Mouse (Mus musculus) bone marrow, adult 2 months (tissue): ENCODE data around the gene Bcl7a. TPM values are rescaled to one million over a fixed set of nuclear protein-coding genes. Genes with fewer than 3 reads are reported as not detected.

Experiments
- H3K27ac ChIP-seq: fragments of 200-500 bp; 2 replicates; pipeline ENCODE4 v1.5.1; 2012; ENCODE audit warnings: low read depth, mild to moderate bottlenecking, control low read depth, inconsistent platforms, low read length; ENCODE audit not compliant: control insufficient read depth, poor library complexity, insufficient read depth
- H3K4me1 ChIP-seq: fragments of 200-500 bp; 2 replicates; pipeline ENCODE4 v1.6.1; 2011; ENCODE audit warnings: low read length; ENCODE audit not compliant: control insufficient read depth, insufficient read depth
- H3K4me3 ChIP-seq: fragments of 200-500 bp; replicated peaks from 2 replicates; pipeline ENCODE3; 2011; ENCODE audit warnings: mild to moderate bottlenecking, low read depth, low read length, control low read depth; ENCODE audit not compliant: control insufficient read depth
- CTCF ChIP-seq: fragments of 200-500 bp; IDR thresholded peaks from 2 replicates; pipeline ENCODE4 v1.5.1; 2011; ENCODE audit warnings: low read length, control low read depth; ENCODE audit not compliant: control insufficient read depth, insufficient read depth
- POLR2A ChIP-seq: fragments of 200-500 bp; IDR thresholded peaks from 2 replicates; pipeline ENCODE4 v1.6.1; 2011; ENCODE audit warnings: low read depth, mild to moderate bottlenecking, control low read depth, low read length, borderline replicate concordance; ENCODE audit not compliant: control insufficient read depth
- WGBS: fragments of 180-500 bp; shearing (Covaris S2); methylation state at CpG from one replicate; pipeline ENCODE4 v1.1.7; 2018; 5-methylcytosine and 5-hydroxymethylcytosine counted together
- polyA plus RNA-seq: library from polyadenylated mRNA; stranded (reverse); fragments of >200 nt; gene quantifications from 2 replicates; pipeline ENCODE4 v1.2.4, GENCODE M21; 2011; ENCODE audit warnings: low replicate concordance; ENCODE audit not compliant: missing spikeins, insufficient read depth, insufficient read length

The Bcl7a gene
- polyA plus RNA-seq, 1 experiment, result 30.6 TPM

DNA sequence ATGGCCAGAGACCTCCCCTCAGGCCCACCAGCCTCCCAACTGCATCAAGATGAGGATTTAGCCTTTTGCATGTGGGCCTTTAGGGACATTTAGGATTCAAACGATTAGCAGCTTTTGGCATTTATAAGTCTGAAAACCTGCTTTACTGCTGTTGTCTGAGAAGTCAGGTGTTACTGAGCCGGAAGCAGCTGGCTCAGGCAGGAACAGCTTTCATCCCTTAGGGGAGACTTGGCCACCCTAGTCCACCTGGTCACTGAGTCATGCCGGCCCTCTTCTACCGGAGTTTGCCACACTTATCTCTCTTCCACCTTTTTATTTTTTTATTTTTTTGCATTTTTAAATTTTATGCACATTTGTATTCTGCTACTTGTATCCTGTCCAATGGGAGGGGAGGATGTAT is 13.6 kb downstream of the Bcl7a start:
- 89% methylated on average over 4 of the region's 4 CpGs for WGBS

DNA sequence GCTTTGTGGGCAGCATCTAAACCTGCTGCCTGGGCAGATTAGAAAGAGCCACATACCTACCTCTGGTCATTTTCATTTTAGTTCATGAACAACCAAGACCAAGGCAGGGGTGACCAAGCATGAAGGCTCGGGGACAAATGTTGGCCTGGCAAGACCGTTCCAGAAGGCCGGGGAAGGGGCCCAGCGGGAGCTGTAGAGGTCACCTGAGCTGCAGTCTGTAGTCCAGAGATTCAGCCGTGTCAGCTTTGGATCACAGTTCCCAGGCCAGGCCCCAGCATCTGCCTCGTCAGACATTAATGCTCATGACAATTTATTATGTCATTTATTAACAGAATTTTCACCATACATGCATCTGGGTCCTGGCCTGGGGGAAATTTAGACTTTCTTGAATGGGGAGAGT is 15.8 kb downstream of the Bcl7a start:
- TF ChIP-seq CTCF, result no peak
- TF ChIP-seq POLR2A, result no peak
- Histone ChIP-seq H3K27ac (no peak overlapping the region), H3K4me3 (no peak overlapping the region), H3K4me1 (no peaks in the 10 kb centered on the region)
- 95% methylated on average over 6 of the region's 6 CpGs for WGBS

More for the DNA sequence above, 13.6 kb downstream of the Bcl7a start:
- H3K4me1 ChIP-seq, result no peaks in the 10 kb centered on the region
- H3K4me3 ChIP-seq, result no peak overlapping the region
- no peak overlapping the region for H3K27ac ChIP-seq
- TF ChIP-seq CTCF (no peak), POLR2A (no peak)

DNA sequence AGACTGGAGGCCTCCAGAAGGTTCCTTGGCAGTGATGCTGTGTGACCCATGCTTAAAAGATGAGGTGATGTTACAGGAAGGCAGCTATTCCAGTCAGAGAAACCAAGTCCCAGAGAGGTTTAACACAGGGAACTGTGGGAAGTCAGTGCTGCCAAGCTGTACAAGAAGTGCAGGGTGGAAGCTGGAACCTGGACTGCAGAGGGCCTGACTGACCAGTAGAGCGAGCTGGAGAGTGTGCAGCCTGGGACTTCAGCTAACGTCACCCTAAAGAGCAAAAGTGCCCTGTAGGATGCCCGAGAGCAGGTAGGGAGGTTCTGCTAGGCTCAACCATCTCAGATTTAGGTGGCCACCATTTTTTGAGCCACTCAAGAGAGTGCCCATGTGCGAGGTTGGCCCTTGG is 19.3 kb downstream of the Bcl7a start:
- Histone ChIP-seq H3K27ac (no peak overlapping the region), H3K4me3 (no peak overlapping the region), H3K4me1 (no peaks in the 10 kb centered on the region)
- 87% methylated on average over 4 of the region's 4 CpGs for WGBS
- TF ChIP-seq CTCF (no peak; the same call in 1 of the 2 replicates), POLR2A (no peak)

DNA sequence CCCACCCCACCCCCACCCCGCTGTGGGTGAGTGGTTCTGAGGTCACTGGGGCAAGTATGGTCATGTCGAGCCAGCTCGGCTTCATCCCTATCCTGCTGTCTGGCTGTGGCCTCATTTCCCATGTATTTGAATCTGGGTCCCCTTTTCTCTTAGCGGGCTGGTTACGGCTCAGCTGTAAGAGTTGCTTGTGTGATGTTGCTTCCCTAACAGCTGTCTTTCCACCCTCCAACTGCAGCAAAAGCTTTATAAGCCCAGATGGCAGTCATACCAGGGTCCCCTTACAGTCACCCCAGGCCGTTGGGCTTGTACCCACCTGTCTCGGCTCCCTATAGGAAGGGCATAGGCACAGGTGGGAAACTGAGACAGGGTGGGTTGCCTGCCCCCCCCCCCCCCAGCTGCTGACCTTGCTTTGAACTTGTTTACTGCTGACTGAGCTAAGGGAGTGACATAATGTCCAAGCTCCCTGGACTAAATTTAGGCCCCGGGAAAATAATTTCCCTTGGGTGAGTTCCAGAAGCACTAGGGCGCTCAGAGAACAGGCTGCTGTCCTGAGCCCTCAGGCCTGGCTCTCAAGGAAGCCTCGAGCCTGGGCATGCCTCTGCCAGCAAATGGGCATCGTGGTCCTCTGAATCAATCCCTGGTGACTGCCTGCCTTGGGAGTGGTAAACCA is 20.8 kb downstream of the Bcl7a start:
- no peak overlapping the region for H3K4me3 ChIP-seq
- no peak for TF ChIP-seq CTCF
- TF ChIP-seq POLR2A, result no peak
- H3K27ac ChIP-seq, result no peak overlapping the region
- WGBS, result 86% methylated on average over 11 of the region's 11 CpGs
- no peaks in the 10 kb centered on the region for H3K4me1 ChIP-seq

DNA sequence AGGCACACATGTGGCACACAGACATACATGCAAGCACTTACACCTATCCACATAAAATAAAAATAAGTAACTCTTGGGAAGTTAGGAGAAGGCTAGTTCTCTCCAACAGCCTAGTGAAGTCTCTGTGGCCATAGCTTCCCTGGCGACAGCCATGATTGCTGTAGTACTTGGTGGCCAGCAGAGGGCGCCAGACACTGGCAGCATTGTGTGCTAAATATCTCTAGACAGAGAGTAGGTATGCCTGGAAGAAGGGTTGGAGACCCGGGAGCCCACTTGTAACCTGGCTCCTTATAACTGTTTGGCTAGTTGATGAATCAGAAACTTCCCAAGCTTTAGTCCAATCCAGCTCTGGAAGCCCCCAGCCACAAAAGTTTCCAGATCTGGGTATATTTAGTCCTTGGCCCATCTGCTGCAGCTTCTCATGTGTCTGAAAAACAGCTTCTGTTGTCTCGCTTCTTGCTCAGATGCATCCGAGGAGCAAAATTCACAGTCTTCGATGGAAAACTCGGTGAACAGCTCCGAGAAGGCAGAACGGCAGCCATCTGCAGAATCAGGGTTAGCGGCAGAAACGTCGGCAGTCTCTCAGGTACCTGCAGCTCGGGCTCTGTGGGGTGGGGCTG is 25.3 kb downstream of the Bcl7a start:
- TF ChIP-seq CTCF (peak; percentile 94), POLR2A (no peak)
- WGBS, result 76% methylated on average over 13 of the region's 13 CpGs
- Histone ChIP-seq H3K4me3 (no peak overlapping the region), H3K27ac (no peak overlapping the region), H3K4me1 (no peaks in the 10 kb centered on the region)

DNA sequence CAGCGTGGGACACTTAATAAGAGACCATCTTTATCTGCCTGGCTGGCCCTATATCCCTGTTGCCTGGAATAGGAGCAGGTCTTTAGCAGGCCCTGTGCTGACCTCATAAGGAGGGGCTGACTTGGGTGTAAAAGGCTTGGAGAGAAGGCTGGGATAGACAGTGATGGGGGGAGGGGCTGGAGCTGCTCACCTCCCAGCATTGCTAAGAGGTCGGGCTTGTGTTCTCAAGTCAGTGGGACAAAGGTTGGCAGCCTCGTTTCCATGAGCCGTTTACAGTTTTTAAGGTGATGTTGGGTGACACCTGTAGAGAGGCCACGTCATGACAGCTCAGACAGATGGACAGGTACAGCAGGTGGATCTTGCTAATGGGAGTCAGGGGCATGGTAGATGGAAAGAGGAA is 26.4 kb downstream of the Bcl7a start:
- TF ChIP-seq POLR2A (no peak), CTCF (no peak)
- 86% methylated on average over 5 of the region's 5 CpGs for WGBS
- Histone ChIP-seq H3K4me3 (no peak overlapping the region), H3K4me1 (no peaks in the 10 kb centered on the region), H3K27ac (no peak overlapping the region)

DNA sequence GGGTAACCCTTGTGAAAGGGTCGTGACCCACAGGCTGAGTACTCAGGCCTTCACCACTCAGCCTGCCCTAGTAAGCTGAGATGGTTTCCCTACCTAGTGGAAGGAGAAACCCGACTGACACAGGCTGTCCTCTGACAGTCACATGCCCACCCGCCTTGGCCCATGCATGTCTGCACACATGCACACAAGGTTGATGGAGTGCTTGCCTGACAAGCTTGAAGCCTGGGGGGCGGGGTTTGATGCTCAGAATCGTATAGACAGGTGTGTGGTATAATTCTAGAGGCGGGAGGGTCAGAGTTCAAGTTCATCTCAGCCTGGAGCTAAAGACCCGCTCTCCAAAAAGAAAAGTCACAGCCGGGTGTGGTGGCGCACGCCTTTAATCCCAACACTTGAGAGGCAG is 31.6 kb downstream of the Bcl7a start:
- no peak overlapping the region; the same call in 1 of the 2 replicates for H3K27ac ChIP-seq

DNA sequence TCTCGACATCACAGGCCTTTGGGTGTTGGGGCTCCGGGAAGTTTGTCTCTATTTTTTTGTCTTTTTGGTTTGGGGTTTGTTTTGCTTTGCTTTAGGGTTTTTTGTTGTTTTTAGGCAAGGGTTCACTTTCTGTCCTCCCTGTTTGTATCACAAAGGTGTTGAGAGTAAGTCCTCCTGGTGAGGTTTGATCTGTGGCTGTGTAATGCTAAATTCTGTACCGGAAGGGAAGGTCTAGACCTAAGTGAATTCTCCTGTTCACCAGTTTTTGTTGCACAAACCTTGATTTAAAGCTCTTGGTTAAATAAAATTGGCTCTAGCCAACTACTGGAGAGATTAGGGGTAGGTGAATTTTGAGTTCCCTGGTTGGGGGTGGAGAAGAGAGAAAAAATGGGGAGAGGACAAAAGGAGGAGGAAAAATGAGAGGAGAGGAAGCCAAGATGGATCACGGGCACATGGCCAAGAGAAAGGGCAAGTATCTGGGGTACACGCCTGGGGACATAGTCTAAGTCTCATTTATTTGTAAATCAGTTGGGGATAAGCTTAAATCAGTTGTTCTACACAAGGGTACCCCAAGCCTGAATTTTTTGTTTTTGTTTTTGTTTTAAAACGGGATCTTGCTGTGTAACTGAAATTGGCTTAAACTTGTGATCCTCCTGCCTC is 32.3 kb downstream of the Bcl7a start:
- no peak overlapping the region for H3K4me3 ChIP-seq
- no peak overlapping the region for H3K27ac ChIP-seq
- 70% methylated on average over 6 of the region's 6 CpGs for WGBS
- peaks cover 3% of the 10 kb centered on the region for H3K4me1 ChIP-seq
- TF ChIP-seq POLR2A, result no peak
- TF ChIP-seq CTCF, result no peak

More for the DNA sequence above, 31.6 kb downstream of the Bcl7a start:
- 88% methylated on average over 10 of the region's 10 CpGs for WGBS
- no peak for TF ChIP-seq POLR2A
- no peak for TF ChIP-seq CTCF
- H3K4me1 ChIP-seq, result peaks cover 3% of the 10 kb centered on the region
- H3K4me3 ChIP-seq, result no peak overlapping the region

DNA sequence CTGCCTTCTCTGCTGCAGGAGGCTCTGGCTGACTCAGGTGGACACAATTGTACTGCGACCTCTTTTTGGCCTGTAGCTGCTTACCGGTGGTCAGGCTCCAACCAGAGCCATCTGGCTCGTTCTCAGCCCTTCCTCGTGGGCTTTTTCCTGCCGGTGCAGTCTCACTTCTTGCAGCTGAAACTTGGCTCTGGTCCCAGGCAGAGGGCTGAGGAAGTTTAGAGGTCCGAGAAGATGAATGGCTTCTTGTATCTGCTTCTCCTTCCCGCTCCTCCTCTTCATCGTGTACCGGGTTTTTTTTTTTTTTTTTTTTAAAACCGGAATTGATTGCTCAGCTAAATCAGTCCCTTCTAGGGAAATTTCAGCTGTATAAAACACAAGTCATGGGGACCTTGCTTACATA is 32.9 kb downstream of the Bcl7a start:
- Histone ChIP-seq H3K4me3 (no peak overlapping the region), H3K27ac (no peak overlapping the region), H3K4me1 (peaks cover 3% of the 10 kb centered on the region)
- TF ChIP-seq POLR2A (no peak), CTCF (no peak)
- WGBS, result 2% methylated on average over 10 of the region's 10 CpGs
